Mouse (Mus musculus): ENCODE measurements around the gene Itga7.
"Not testable (repeated sequence)": the region's sequence is repeated elsewhere in the genome, so short reads cannot be mapped to it uniquely, and the experiment has no call there.

Gene Itga7

GRCm38 (mm10) chr10:128935826-128936440, 2.3 kb downstream of the Itga7 start:
- DNase-seq, result no peak

GRCm38 (mm10) chr10:128937756-128938390, 4.3 kb downstream of the Itga7 start:
- no peak for DNase-seq

DNA sequence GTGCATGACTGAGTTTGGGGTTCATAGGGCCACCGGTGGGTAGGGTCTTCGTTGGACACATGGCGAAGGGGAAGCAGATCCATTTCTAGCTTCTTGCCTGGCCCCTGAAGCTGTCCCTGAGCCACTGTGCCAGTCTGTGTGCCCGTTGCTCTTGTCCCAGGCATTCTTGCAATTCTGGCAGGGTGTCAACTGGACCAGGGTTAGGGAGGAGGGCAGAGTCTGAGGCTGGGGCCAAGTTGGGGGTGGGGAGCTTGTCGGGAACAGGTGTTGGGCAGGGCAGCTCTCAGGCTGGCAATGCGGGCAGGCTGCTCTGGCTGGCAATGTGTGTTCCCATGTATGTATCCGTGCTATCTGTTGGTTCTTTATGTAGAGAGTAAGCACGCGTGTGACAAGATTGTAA, 4.8 kb downstream of the Itga7 start:
- DNase-seq, result peak; percentile 92 to 96

GRCm38 (mm10) chr10:128938974-128939373, 5.4 kb downstream of the Itga7 start:
- peak; percentile 43 to 83 for DNase-seq

- no peak for DNase-seq
These were observed 7.0 kb downstream of the Itga7 start for GRCm38 (mm10) chr10:128940475-128941061.

DNA sequence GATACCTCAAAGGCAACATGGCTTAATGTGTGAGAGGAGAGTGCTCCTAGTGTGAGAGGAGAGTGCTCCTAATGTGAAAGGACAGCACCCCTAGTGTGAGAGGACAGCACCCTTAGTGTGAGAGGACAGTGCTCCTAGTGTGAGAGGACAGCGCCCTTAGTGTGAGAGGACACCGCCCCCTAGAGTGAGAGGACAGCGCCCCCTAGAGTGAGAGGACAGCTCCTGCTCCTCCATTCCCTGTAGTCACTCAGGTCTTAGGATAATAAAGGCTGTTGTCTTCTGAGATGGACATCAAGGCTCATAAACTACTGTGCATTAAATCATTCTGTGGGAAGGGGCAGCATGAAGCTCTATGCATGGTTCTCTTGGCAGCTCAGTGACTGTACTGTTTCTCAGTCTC, 12.1 kb downstream of the Itga7 start:
- peak; percentile 67 to 73 for DNase-seq

GRCm38 (mm10) chr10:128947496-128947895, 13.9 kb downstream of the Itga7 start:
- DNase-seq, result no peak

DNA sequence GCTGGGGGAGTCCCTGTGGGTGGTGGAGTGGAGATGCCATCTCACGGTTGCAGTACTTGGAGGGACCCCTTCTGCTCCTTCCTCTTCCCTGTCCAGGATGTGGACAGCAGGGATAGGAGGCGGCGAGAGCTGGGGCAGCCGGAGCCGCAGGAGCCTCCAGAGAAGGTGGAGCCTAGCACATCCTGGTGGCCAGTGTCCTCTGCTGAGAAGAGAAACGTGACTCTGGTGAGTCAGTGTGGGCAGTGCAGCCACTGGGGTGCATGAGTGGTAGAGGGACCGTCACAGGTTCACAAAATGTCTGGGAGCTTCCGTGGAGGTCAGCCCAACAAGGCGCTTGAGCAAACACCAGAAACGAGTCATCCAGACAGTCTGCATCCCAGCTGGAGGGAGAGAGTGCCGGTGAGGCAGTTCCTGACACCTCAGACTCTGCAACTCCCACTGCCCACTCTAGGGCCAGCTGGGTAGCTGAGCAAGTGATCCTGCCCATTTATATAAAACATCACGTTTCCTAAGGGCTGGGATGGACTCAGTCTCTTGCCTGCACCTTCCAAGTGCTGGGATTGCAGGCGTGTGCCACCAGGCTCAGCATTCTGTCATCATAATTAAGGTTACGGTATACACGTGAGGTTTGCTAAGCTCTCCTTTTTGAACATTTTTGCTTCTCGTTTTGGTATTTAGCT, 16.7 kb downstream of the Itga7 start:
- no peak for DNase-seq

- DNase-seq, result peak in 1 of 2 experiments; percentile 38
These were observed 24.7 kb downstream of the Itga7 start for GRCm38 (mm10) chr10:128958340-128958739.

GRCm38 (mm10) chr10:128960142-128960541, 26.5 kb downstream of the Itga7 start:
- DNase-seq, result no peak

GRCm38 (mm10) chr10:128960590-128961584, 27.3 kb downstream of the Itga7 start, which contains the start of gene Mettl7b:
TSS of gene Mettl7b (minus strand) at chr10:128960988.
- DNase-seq, result peak; percentile 73 to 78

DNA sequence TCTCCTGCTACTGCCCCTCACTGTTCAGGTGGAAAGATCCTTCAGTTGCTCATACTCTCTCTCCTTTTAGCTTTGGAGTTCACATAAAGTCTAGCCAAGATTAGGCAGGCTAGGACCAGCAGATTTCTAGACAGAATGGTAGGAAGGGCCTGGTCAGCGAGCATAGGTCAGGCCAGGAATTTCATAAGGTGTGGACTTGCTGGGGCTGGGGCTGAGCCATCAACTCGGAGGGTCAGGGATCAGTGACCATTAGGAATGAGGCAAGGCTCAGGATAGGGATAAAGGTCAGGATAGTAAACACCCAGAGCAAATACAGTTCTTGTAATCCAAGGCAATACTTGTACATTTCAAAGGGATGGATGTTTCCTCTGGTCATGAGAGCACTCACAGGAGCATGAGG, 31.3 kb downstream of the Itga7 start:
- peak; percentile 65 to 86 for DNase-seq

DNA sequence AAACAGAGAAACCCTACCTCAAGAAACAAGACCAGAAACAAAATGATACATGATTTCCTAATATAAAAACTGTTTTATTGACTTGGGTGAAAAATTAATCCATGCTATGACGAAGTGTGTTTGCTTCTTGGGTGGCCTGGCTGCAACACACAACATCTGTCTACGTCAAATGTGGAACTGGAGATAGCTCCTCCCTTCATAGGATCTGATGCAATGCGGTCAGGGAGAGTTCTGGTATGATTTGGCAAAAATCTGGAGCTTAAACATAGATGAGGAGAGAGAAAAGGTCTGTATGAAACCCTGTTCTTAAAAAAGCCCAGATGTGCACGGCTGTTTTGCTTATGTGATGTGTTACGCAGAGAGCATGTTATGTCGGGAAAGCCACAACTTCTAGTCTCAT, 32.3 kb downstream of the Itga7 start:
- no peak for DNase-seq

DNA sequence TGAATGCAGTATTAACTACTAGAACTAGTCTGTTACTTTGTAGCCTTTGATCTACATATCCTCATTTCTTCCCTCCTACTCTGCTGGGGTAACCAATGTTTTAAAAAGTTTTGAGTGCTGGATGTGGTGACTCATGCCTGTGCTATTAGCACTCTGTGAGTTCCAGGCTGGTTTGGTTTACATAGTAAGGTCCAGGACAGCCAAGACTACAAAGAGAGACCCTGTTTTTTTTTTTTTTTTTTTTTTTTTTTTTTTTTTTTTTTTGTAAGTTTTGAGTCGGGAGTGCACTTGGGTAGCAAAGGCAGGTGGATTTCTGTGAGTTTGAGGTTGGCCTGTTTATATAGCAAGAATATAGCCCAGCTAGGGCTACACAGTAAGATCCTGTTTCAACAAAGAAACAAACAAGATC, 34.7 kb downstream of the Itga7 start:
- DNase-seq, result no peak

- no peak for DNase-seq
These were observed 37.2 kb downstream of the Itga7 start for GRCm38 (mm10) chr10:128970740-128971250.

- DNase-seq, result no peak
These were observed 39.2 kb downstream of the Itga7 start for GRCm38 (mm10) chr10:128972841-128973240.

DNA sequence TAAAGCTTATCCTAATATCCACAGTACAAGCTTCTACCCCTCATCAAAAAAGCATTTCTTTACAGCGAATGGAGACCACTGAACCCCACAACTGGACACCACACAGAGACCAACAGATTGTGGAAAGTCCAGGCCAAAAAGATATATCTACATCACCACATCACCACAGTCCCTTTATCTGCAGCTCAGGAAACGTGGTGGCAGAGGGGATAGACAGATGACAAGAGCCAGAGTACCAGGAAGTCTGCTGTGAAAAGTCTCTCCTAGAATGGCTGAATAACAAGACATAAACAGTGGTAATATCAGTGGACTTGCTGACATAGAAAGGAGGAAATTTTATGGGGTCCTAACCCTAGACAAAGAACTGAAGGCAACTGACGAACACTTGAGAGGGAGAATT, 42.8 kb downstream of the Itga7 start:
- DNase-seq, result no peak

DNA sequence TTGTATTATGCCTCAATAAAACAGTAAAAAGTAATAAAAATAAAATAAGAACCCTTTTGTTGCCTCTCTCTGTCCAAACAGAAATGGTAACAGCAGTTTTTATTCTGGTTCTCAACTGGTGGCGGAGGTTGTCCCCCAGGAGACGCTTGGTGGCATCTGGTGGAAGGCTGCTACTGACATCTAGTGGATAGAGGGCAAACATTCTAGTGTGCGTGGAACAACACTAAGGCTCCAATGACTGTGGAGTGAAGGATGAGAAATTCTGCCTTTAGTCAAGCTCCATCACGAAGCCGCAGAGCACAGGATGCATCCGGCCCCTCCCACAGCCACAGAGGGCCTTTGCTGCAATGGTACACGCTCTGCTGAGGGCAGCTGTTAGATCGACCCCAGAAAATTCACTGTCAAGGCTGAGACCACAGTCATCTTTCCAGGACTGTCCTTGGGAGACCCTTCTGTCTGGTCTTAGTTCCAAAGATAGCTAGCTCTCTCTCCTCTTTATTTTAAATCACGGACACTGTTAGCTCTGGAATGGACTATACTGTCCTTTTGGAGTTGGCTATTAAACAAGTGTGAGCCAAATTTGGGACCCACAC, 44.0 kb downstream of the Itga7 start:
- peak; percentile 62 to 63 for DNase-seq

GRCm38 (mm10) chr10:128980644-128981365, 47.2 kb downstream of the Itga7 start:
- no peak for DNase-seq

- DNase-seq, result not testable (repeated sequence)
These were observed 55.5 kb downstream of the Itga7 start, which contains the start of gene Olfr9 for GRCm38 (mm10) chr10:128989131-128989530. TSS of gene Olfr9 (plus strand) at chr10:128989431.
